In genomic region chr11:46437459-46438000, GRCm38 (mm10) we compare ENCODE assay signal across 8 mouse cellular contexts. TPM values are rescaled to one million over a fixed set of nuclear protein-coding genes. Genes with fewer than 3 reads are reported as not detected.
A peak's percentile ranks its signal among the peaks of the same experiment; 100 is the strongest.
DNase-seq lines count a peak whose midpoint lies in the region; ATAC-seq and TF ChIP-seq lines count a peak whose summit lies in the region.
"Had no signal": no experiment of that assay in that cellular context is flagged by ENCODE, and none has a peak within 500 bp of the region (broad histone marks: within the 10 kb centered on the region; RNA-seq: fewer than 3 reads in every experiment).

No protein-coding gene starts in this region.

- H3K4me1 ChIP-seq in forebrain, postnatal 0 days (ENCODE audit: insufficient read depth), result peaks cover 5% of the 10 kb centered on the region
- peaks cover 10% of the 10 kb centered on the region for H3K4me1 ChIP-seq in liver, adult 2 months (ENCODE audit: control insufficient read depth, insufficient read depth, low read length)
- H3K4me1 ChIP-seq in neural tube, embryonic 14.5 days (ENCODE audit: control insufficient read depth, insufficient read depth, low read length), result peaks cover 4% of the 10 kb centered on the region

- TF ChIP-seq CTCF in brain, embryonic 14.5 days (IDR thresholded peaks at IDR 0.05; ENCODE audit: borderline replicate concordance, extremely low read depth, insufficient read depth, insufficient read length), result no peak
- no peak for TF ChIP-seq CTCF in forebrain, postnatal 0 days (IDR thresholded peaks at IDR 0.05; ENCODE audit: low read depth)
- TF ChIP-seq CTCF in liver, adult 2 months (IDR thresholded peaks at IDR 0.05; ENCODE audit: low read depth, low read length), result no peak

- H3K27me3 ChIP-seq in forebrain, postnatal 0 days (ENCODE audit: insufficient read depth, low read length), result no peaks in the 10 kb centered on the region
- no peaks in the 10 kb centered on the region for H3K27me3 ChIP-seq in liver, adult 2 months (ENCODE audit: control insufficient read depth, insufficient read depth, low read length)
- no peaks in the 10 kb centered on the region for H3K27me3 ChIP-seq in neural tube, embryonic 14.5 days (ENCODE audit: control insufficient read depth, insufficient read depth, low read length)

- WGBS in forebrain, postnatal 0 days, result 2% methylated on average over 23 of the region's 23 CpGs
- 1% methylated on average over 23 of the region's 23 CpGs for WGBS in liver, adult 2 months
- 2% methylated on average over 23 of the region's 23 CpGs for WGBS in neural tube, embryonic 14.5 days

- H3K79me2 ChIP-seq in liver, adult 2 months (ENCODE audit: control insufficient read depth, insufficient read depth, low read length), result no peaks in the 10 kb centered on the region; the same call in 1 of the 2 replicates

- H3K9ac ChIP-seq in forebrain, postnatal 0 days, result peak overlapping the region; percentile 73
- peak overlapping the region; percentile 89 for H3K9ac ChIP-seq in liver, adult 2 months (ENCODE audit: low read depth, low read length)
- peak overlapping the region; percentile 85 for H3K9ac ChIP-seq in neural tube, embryonic 14.5 days (replicated peaks; ENCODE audit: low read depth, low read length)

- H3K27ac ChIP-seq in forebrain, postnatal 0 days (ENCODE audit: low read depth, low read length), result no peak overlapping the region
- peak overlapping the region; percentile 81 for H3K27ac ChIP-seq in liver, adult 2 months (replicated peaks; ENCODE audit: insufficient read depth, low read depth, low read length)
- H3K27ac ChIP-seq in neural tube, embryonic 14.5 days (ENCODE audit: low read depth, low read length), result no peak overlapping the region; the same call in 1 of the 2 replicates

- H3K4me2 ChIP-seq in forebrain, postnatal 0 days (ENCODE audit: low read depth), result peak overlapping the region; percentile 80
- H3K4me2 ChIP-seq in neural tube, embryonic 14.5 days (ENCODE audit: low read depth, low read length), result peak overlapping the region; percentile 91

- ATAC-seq in forebrain, postnatal 0 days, result no peak; the same call in 1 of the 2 replicates
- ATAC-seq in neural tube, embryonic 14.5 days (ENCODE audit: low read depth), result peak; percentile 2; the same call in 1 of the 2 replicates

- peaks cover 12% of the 10 kb centered on the region for H3K36me3 ChIP-seq in forebrain, postnatal 0 days (ENCODE audit: insufficient read depth)
- peaks cover 18% of the 10 kb centered on the region for H3K36me3 ChIP-seq in liver, adult 2 months (ENCODE audit: control insufficient read depth, insufficient read depth, low read length)
- H3K36me3 ChIP-seq in neural tube, embryonic 14.5 days (ENCODE audit: control insufficient read depth, insufficient read depth, low read length), result peaks cover 3% of the 10 kb centered on the region; the same call in 1 of the 2 replicates

- DNase-seq in right cerebral cortex, postnatal 4 days, result peak; percentile 3
- DNase-seq in right cerebral cortex, postnatal 14 days, result no peak
- peak; percentile 74 for DNase-seq in brain, embryonic 14.5 days (ENCODE audit: low read depth)
- peak; percentile 38 for DNase-seq in forebrain, postnatal 0 days
- peak; percentile 36 for DNase-seq in liver, adult 2 months (ENCODE audit: extremely low read depth, low read depth, low spot score)
- DNase-seq in retina, postnatal 1 day, result no peak

- peak overlapping the region; percentile 61 for H3K4me3 ChIP-seq in forebrain, postnatal 0 days (ENCODE audit: low read depth, low read length)
- peak overlapping the region; percentile 87 for H3K4me3 ChIP-seq in liver, adult 2 months (ENCODE audit: insufficient read depth, low read depth, low read length)
- H3K4me3 ChIP-seq in neural tube, embryonic 14.5 days (ENCODE audit: low read depth, low read length), result peak overlapping the region; percentile 96

- TF ChIP-seq POLR2A in brain, embryonic 14.5 days (IDR thresholded peaks at IDR 0.05; ENCODE audit: borderline replicate concordance, extremely low read depth, insufficient read depth, insufficient read length, poor library complexity, severe bottlenecking), result no peak
- no peak for TF ChIP-seq POLR2A in liver, adult 2 months (IDR thresholded peaks at IDR 0.05; ENCODE audit: extremely low read depth, insufficient read depth, low read length)

- no peaks in the 10 kb centered on the region for H3K9me3 ChIP-seq in forebrain, postnatal 0 days (ENCODE audit: low read length)
- H3K9me3 ChIP-seq in neural tube, embryonic 14.5 days (ENCODE audit: control insufficient read depth, low read length), result no peaks in the 10 kb centered on the region

RNA-seq across cellular contexts. Expression of gene Med7, which starts 0.8 kb away (rescaled TPM):
- 37.1 and 45.2 TPM in 2 replicates for polyA plus RNA-seq in brain, embryonic 14.5 days (2012; rRNA removed)
- 39.7 and 43.9 TPM in 2 replicates for total RNA-seq in forebrain, postnatal 0 days (2014; rRNA removed)
- polyA plus RNA-seq in forebrain, postnatal 0 days (2015; fragmentation: Nextera tagmentation; extraction: Ambion mirVana), result 60.3 and 70.6 TPM in 2 replicates
- 12.0 and 14.8 TPM in 2 replicates for total RNA-seq in liver, adult 2 months (2014; rRNA removed)
- polyA plus RNA-seq in liver, adult 2 months (2012; rRNA removed), result 9.1 and 14.7 TPM in 2 replicates
- polyA plus RNA-seq in neural tube, embryonic 14.5 days (2014; fragmentation: Nextera tagmentation; extraction: Ambion mirVana), result 67.7 and 69.6 TPM in 2 replicates

RNA-seq across cellular contexts. Expression of gene Havcr2, which starts 17.2 kb away (rescaled TPM):
- polyA plus RNA-seq in brain, embryonic 14.5 days (2012; rRNA removed), result 0.10 and 0.19 TPM in 2 replicates
- total RNA-seq in forebrain, postnatal 0 days (2014; rRNA removed), result 0.23 and 1.1 TPM in 2 replicates
- 0.13 and 0.22 TPM in 2 replicates for polyA plus RNA-seq in forebrain, postnatal 0 days (2015; fragmentation: Nextera tagmentation; extraction: Ambion mirVana)
- total RNA-seq in liver, adult 2 months (2014; rRNA removed), result 0.18 and 0.27 TPM in 2 replicates
- polyA plus RNA-seq in liver, adult 2 months (2012; rRNA removed), result 0.02 TPM in 1 of 2 replicates, not detected in the other
- 0.27 and 0.35 TPM in 2 replicates for polyA plus RNA-seq in neural tube, embryonic 14.5 days (2014; fragmentation: Nextera tagmentation; extraction: Ambion mirVana)

RNA-seq across cellular contexts. Expression of gene Fam71b, which starts 41.2 kb away (rescaled TPM):
- not detected in 2 replicates for polyA plus RNA-seq in brain, embryonic 14.5 days (2012; rRNA removed)
- not detected in 2 replicates for total RNA-seq in forebrain, postnatal 0 days (2014; rRNA removed)
- polyA plus RNA-seq in forebrain, postnatal 0 days (2015; fragmentation: Nextera tagmentation; extraction: Ambion mirVana), result not detected in 2 replicates
- not detected in 2 replicates for total RNA-seq in liver, adult 2 months (2014; rRNA removed)
- polyA plus RNA-seq in liver, adult 2 months (2012; rRNA removed), result not detected in 2 replicates
- not detected in 2 replicates for polyA plus RNA-seq in neural tube, embryonic 14.5 days (2014; fragmentation: Nextera tagmentation; extraction: Ambion mirVana)
- total RNA-seq: layer of hippocampus, postnatal 10 days had no signal

RNA-seq across cellular contexts. Expression of gene Itk, which starts 48.2 kb away (rescaled TPM):
- polyA plus RNA-seq in brain, embryonic 14.5 days (2012; rRNA removed), result 0.04 and 0.05 TPM in 2 replicates
- 0.19 and 0.31 TPM in 2 replicates for total RNA-seq in forebrain, postnatal 0 days (2014; rRNA removed)
- polyA plus RNA-seq in forebrain, postnatal 0 days (2015; fragmentation: Nextera tagmentation; extraction: Ambion mirVana), result 0.05 and 0.06 TPM in 2 replicates
- total RNA-seq in liver, adult 2 months (2014; rRNA removed), result 0.27 and 0.46 TPM in 2 replicates
- 0.22 and 0.24 TPM in 2 replicates for polyA plus RNA-seq in liver, adult 2 months (2012; rRNA removed)
- not detected in 2 replicates for polyA plus RNA-seq in neural tube, embryonic 14.5 days (2014; fragmentation: Nextera tagmentation; extraction: Ambion mirVana)

Comparison
In these comparisons a context has a peak if more than half of its experiments do, and no peak if none do; other contexts are left out.
1. DNase-seq: peak in right cerebral cortex, postnatal 4 days (single experiment), brain, embryonic 14.5 days (single experiment), forebrain, postnatal 0 days (single experiment) and liver, adult 2 months (single experiment); none in right cerebral cortex, postnatal 14 days (single experiment) and retina, postnatal 1 day (single experiment).
2. Peak in every context shown above with its lines, with median percentiles within 50 percentile points of each other: H3K4me3 ChIP-seq and H3K9ac ChIP-seq.